Mouse (Mus musculus) lung, embryonic 15.5 days (tissue): Measurements from ENCODE around the gene Sufu. TPM values are rescaled to one million over a fixed set of nuclear protein-coding genes. Genes with fewer than 3 reads are reported as not detected.

Source experiments
- ATAC-seq: fragments of 200-750 bp; cut with Nextera tagmentation; 2 replicates; pipeline ENCODE4 v1.8.0; 2017; ENCODE audit warnings: moderate number of reproducible peaks, borderline replicate concordance; ENCODE audit not compliant: low FRiP score, low TSS enrichment; ENCODE audit errors: extremely low read depth
- H3K27ac ChIP-seq: fragments of 300-500 bp; sonication (generic); 2 replicates; pipeline ENCODE4 v1.5.1; 2015; ENCODE audit warnings: moderate library complexity, mild to moderate bottlenecking, inconsistent platforms
- H3K27me3 ChIP-seq: fragments of 300-500 bp; sonication (generic); 2 replicates; pipeline ENCODE4 v1.6.1; 2015; ENCODE audit warnings: inconsistent platforms
- H3K36me3 ChIP-seq: fragments of 300-500 bp; sonication (generic); 2 replicates; pipeline ENCODE4 v1.6.1; 2015; ENCODE audit warnings: inconsistent platforms
- H3K4me1 ChIP-seq: fragments of 300-500 bp; sonication (generic); 2 replicates; pipeline ENCODE4 v1.6.1; 2015; ENCODE audit warnings: inconsistent platforms
- H3K4me2 ChIP-seq: fragments of 300-500 bp; sonication (generic); 2 replicates; pipeline ENCODE4 v1.6.1; 2015; ENCODE audit warnings: inconsistent platforms, mild to moderate bottlenecking, moderate library complexity
- H3K4me3 ChIP-seq: fragments of 300-500 bp; sonication (generic); 2 replicates; pipeline ENCODE4 v1.5.1; 2015; ENCODE audit warnings: mild to moderate bottlenecking, inconsistent platforms
- H3K9ac ChIP-seq: fragments of 300-500 bp; sonication (generic); 2 replicates; pipeline ENCODE4 v1.6.1; 2015; ENCODE audit warnings: inconsistent platforms
- H3K9me3 ChIP-seq: fragments of 300-500 bp; sonication (generic); 2 replicates; pipeline ENCODE4 v1.6.1; 2016; ENCODE audit warnings: inconsistent platforms
- WGBS: fragments of 180-500 bp; shearing (Covaris S2); methylation state at CpG from one replicate; pipeline ENCODE4 v1.1.7; 2015; 5-methylcytosine and 5-hydroxymethylcytosine counted together
- polyA plus RNA-seq: library from polyadenylated mRNA; unstranded; fragments of >200 nt; fragmentation: Nextera tagmentation; extraction: Ambion mirVana; gene quantifications from 2 replicates; pipeline ENCODE4 v1.2.1, GENCODE M21; 2015

Gene Sufu
- polyA plus RNA-seq, 1 experiment from 2014 or later: 34.5 TPM

GRCm38 (mm10) chr19:46503351-46504084, 106.8 kb downstream of the Sufu start:
- ATAC-seq: peak; percentile 30
- Histone ChIP-seq H3K27ac (peak overlapping the region; percentile 100), H3K4me2 (peak overlapping the region; percentile 79), H3K9me3 (no peaks in the 10 kb centered on the region), H3K4me1 (peaks cover 48% of the 10 kb centered on the region), H3K4me3 (peak overlapping the region; percentile 92), H3K9ac (peak overlapping the region; percentile 98), H3K27me3 (no peaks in the 10 kb centered on the region), H3K36me3 (peaks cover 15% of the 10 kb centered on the region)
- under 1% methylated on average over 21 of the region's 21 CpGs for WGBS

GRCm38 (mm10) chr19:46504085-46504552, 107.4 kb downstream of the Sufu start:
- Histone ChIP-seq H3K27ac (peak overlapping the region; percentile 100), H3K36me3 (peaks cover 15% of the 10 kb centered on the region), H3K4me3 (peak overlapping the region; percentile 92), H3K9me3 (no peaks in the 10 kb centered on the region), H3K9ac (peak overlapping the region; percentile 98), H3K4me1 (peaks cover 52% of the 10 kb centered on the region), H3K27me3 (no peaks in the 10 kb centered on the region), H3K4me2 (peak overlapping the region; percentile 79)
- ATAC-seq: peak; percentile 5
- WGBS: 3% methylated on average over 4 of the region's 4 CpGs

GRCm38 (mm10) chr19:46504822-46505417, 108.2 kb downstream of the Sufu start:
- H3K4me2 ChIP-seq: peak overlapping the region; percentile 79
- peaks cover 23% of the 10 kb centered on the region for H3K36me3 ChIP-seq
- H3K27me3 ChIP-seq: no peaks in the 10 kb centered on the region
- H3K4me3 ChIP-seq: peak overlapping the region; percentile 92
- peak overlapping the region; percentile 98 for H3K9ac ChIP-seq
- peaks cover 57% of the 10 kb centered on the region for H3K4me1 ChIP-seq
- ATAC-seq: no peak
- peak overlapping the region; percentile 100 for H3K27ac ChIP-seq
- 37% methylated on average over 9 of the region's 9 CpGs for WGBS
- no peaks in the 10 kb centered on the region for H3K9me3 ChIP-seq

- ATAC-seq: no peak
- H3K27ac ChIP-seq: peak overlapping the region; percentile 100
- peak overlapping the region; percentile 25; the same call in 1 of the 2 replicates for H3K9ac ChIP-seq
- H3K9me3 ChIP-seq: no peaks in the 10 kb centered on the region
- no peaks in the 10 kb centered on the region for H3K27me3 ChIP-seq
- 66% methylated on average over 8 of the region's 8 CpGs for WGBS
- peaks cover 25% of the 10 kb centered on the region for H3K36me3 ChIP-seq
- peaks cover 65% of the 10 kb centered on the region for H3K4me1 ChIP-seq
- peak overlapping the region; percentile 92 for H3K4me3 ChIP-seq
- H3K4me2 ChIP-seq: peak overlapping the region; percentile 79
Measured at GRCm38 (mm10) chr19:46505646-46506371, 109.1 kb downstream of the Sufu start.

GRCm38 (mm10) chr19:46506372-46506717, 109.6 kb downstream of the Sufu start:
- H3K9ac ChIP-seq: peak overlapping the region; percentile 25; the same call in 1 of the 2 replicates
- no peak for ATAC-seq
- peaks cover 25% of the 10 kb centered on the region for H3K36me3 ChIP-seq
- 0 out of 2 replicates have a peak overlapping the region, but pooled peaks have one; percentile 100 for H3K27ac ChIP-seq
- H3K9me3 ChIP-seq: no peaks in the 10 kb centered on the region
- H3K4me2 ChIP-seq: peak overlapping the region; percentile 79
- peaks cover 71% of the 10 kb centered on the region for H3K4me1 ChIP-seq
- H3K27me3 ChIP-seq: no peaks in the 10 kb centered on the region
- peak overlapping the region; percentile 92 for H3K4me3 ChIP-seq
- 54% methylated on average over 3 of the region's 3 CpGs for WGBS

GRCm38 (mm10) chr19:46507181-46507581, 110.5 kb downstream of the Sufu start:
- Histone ChIP-seq H3K9me3 (no peaks in the 10 kb centered on the region), H3K4me2 (peak overlapping the region; percentile 79), H3K4me1 (peaks cover 77% of the 10 kb centered on the region), H3K27ac (peak overlapping the region; percentile 34), H3K9ac (peak overlapping the region; percentile 17; the same call in 1 of the 2 replicates), H3K36me3 (peaks cover 27% of the 10 kb centered on the region), H3K27me3 (no peaks in the 10 kb centered on the region), H3K4me3 (no peak overlapping the region)
- WGBS: 72% methylated on average over 8 of the region's 8 CpGs
- ATAC-seq: no peak

- no peak for ATAC-seq
- no peaks in the 10 kb centered on the region for H3K27me3 ChIP-seq
- 42% methylated on average over 1 of the region's 1 CpGs for WGBS
- H3K36me3 ChIP-seq: peaks cover 33% of the 10 kb centered on the region
- no peak overlapping the region for H3K4me3 ChIP-seq
- peaks cover 79% of the 10 kb centered on the region for H3K4me1 ChIP-seq
- peak overlapping the region; percentile 5; the same call in 1 of the 2 replicates for H3K4me2 ChIP-seq
- H3K27ac ChIP-seq: peak overlapping the region; percentile 34
- H3K9me3 ChIP-seq: no peaks in the 10 kb centered on the region
- H3K9ac ChIP-seq: no peak overlapping the region
Measured at GRCm38 (mm10) chr19:46507806-46508205, 111.1 kb downstream of the Sufu start.

GRCm38 (mm10) chr19:46508738-46509137, 112.0 kb downstream of the Sufu start:
- Histone ChIP-seq H3K4me2 (no peak overlapping the region; the same call in 1 of the 2 replicates), H3K27me3 (no peaks in the 10 kb centered on the region), H3K9me3 (no peaks in the 10 kb centered on the region), H3K36me3 (peaks cover 43% of the 10 kb centered on the region), H3K4me3 (no peak overlapping the region), H3K27ac (peak overlapping the region; percentile 34), H3K4me1 (peaks cover 79% of the 10 kb centered on the region), H3K9ac (no peak overlapping the region)
- ATAC-seq: no peak
- WGBS: 42% methylated on average over 3 of the region's 3 CpGs

- no peak overlapping the region; the same call in 1 of the 2 replicates for H3K4me2 ChIP-seq
- H3K36me3 ChIP-seq: peaks cover 47% of the 10 kb centered on the region
- H3K9ac ChIP-seq: no peak overlapping the region
- no peaks in the 10 kb centered on the region for H3K9me3 ChIP-seq
- WGBS: 56% methylated on average over 3 of the region's 3 CpGs
- peaks cover 79% of the 10 kb centered on the region for H3K4me1 ChIP-seq
- H3K4me3 ChIP-seq: no peak overlapping the region
- H3K27me3 ChIP-seq: no peaks in the 10 kb centered on the region
- no peak for ATAC-seq
- peak overlapping the region; percentile 62; the same call in 1 of the 2 replicates for H3K27ac ChIP-seq
Measured at GRCm38 (mm10) chr19:46509202-46509601, 112.5 kb downstream of the Sufu start.

- Histone ChIP-seq H3K9ac (no peak overlapping the region), H3K36me3 (peaks cover 52% of the 10 kb centered on the region), H3K9me3 (no peaks in the 10 kb centered on the region), H3K27ac (peak overlapping the region; percentile 62), H3K4me2 (no peak overlapping the region), H3K4me1 (peaks cover 74% of the 10 kb centered on the region), H3K4me3 (no peak overlapping the region), H3K27me3 (no peaks in the 10 kb centered on the region)
- WGBS: 79% methylated on average over 4 of the region's 4 CpGs
- ATAC-seq: no peak
Measured at GRCm38 (mm10) chr19:46509736-46510135, 113.0 kb downstream of the Sufu start.

GRCm38 (mm10) chr19:46510401-46510800, 113.7 kb downstream of the Sufu start:
- Histone ChIP-seq H3K4me2 (no peak overlapping the region), H3K4me1 (peaks cover 72% of the 10 kb centered on the region), H3K36me3 (peaks cover 59% of the 10 kb centered on the region), H3K27ac (peak overlapping the region; percentile 62), H3K9me3 (no peaks in the 10 kb centered on the region), H3K27me3 (no peaks in the 10 kb centered on the region), H3K4me3 (no peak overlapping the region), H3K9ac (no peak overlapping the region)
- no peak for ATAC-seq
- WGBS: 34% methylated on average over 5 of the region's 5 CpGs
